Mouse (Mus musculus): ENCODE results near the gene Ak9. TPM values are rescaled to one million over a fixed set of nuclear protein-coding genes. Genes with fewer than 3 reads are reported as not detected.

The Ak9 gene
- polyA plus RNA-seq, 1 experiment from 2014 or later, result 0.04 TPM

DNA sequence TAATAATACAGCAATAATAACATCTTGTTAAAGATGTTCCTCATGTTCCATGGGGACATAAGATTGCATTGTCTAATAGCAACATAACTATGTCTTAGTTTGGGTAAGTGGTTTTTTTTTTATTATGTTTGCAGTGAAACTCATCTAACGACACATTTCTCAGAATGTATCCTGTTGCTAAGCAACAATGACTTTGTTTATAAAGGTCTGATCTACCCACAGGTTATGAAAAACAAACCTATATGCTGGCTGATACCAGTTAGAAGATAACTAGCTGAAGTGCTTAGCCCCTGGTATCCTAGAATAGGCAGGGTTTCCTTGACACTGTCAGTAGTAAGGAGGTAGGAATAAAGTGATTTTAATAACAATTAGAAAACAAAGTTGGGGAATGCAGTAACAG lies 15.7 kb upstream of the Ak9 start:
- no peak for ATAC-seq (ENCODE audit: insufficient number of reproducible peaks, insufficient read depth, low FRiP score, low TSS enrichment, low read depth)
- WGBS, result 72% methylated on average over 1 of the region's 1 CpGs
- no peak overlapping the region for H3K27ac ChIP-seq
- H3K27me3 ChIP-seq, result no peaks in the 10 kb centered on the region
- no peak overlapping the region for H3K4me2 ChIP-seq
- peaks cover 6% of the 10 kb centered on the region for H3K4me1 ChIP-seq
- H3K4me3 ChIP-seq, result no peak overlapping the region
- H3K36me3 ChIP-seq, result 0 out of 2 replicates have a peak, but pooled peaks cover 7% of the 10 kb centered on the region
- H3K9ac ChIP-seq, result no peak overlapping the region
- H3K9me3 ChIP-seq, result no peaks in the 10 kb centered on the region

DNA sequence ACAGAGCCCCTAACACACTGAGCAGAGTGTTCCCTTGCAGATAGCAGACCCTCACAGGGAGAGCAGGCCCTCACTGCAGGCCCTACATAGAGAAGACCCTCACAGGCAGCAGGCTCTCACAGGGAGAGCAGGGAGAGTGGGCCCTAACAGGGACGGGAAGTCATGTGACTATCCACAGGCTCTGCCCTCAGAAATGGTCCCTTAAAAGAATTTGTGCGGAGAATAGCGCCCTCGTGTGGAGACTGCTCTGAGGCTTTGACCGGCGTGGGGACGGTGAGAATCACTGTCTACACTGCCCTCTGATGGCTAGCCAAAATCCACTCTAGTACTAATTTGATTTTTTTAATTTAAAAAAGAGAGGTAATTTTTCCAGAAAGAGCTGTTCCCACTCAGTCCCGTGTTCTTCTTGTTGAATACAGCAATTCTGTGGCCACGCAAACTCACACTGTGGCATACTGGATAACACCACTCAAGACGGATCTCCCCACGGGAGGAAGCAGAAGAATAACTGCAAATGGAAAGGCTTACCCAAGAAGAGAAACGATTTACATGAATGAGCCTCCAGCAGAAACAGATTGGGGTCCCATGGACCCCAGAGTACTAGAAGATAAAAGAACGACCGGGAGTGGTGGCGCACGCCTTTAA lies 14.9 kb upstream of the Ak9 start:
- H3K27me3 ChIP-seq, result no peaks in the 10 kb centered on the region
- no peak overlapping the region for H3K9ac ChIP-seq
- no peak overlapping the region for H3K4me2 ChIP-seq
- H3K36me3 ChIP-seq, result 0 out of 2 replicates have a peak, but pooled peaks cover 6% of the 10 kb centered on the region
- H3K27ac ChIP-seq, result no peak overlapping the region
- peak; percentile 81; the same call in 1 of the 2 replicates for ATAC-seq (ENCODE audit: insufficient number of reproducible peaks, insufficient read depth, low FRiP score, low TSS enrichment, low read depth)
- H3K4me1 ChIP-seq, result peaks cover 13% of the 10 kb centered on the region
- H3K9me3 ChIP-seq, result no peaks in the 10 kb centered on the region
- no peak overlapping the region for H3K4me3 ChIP-seq
- WGBS, result 33% methylated on average over 16 of the region's 16 CpGs

DNA sequence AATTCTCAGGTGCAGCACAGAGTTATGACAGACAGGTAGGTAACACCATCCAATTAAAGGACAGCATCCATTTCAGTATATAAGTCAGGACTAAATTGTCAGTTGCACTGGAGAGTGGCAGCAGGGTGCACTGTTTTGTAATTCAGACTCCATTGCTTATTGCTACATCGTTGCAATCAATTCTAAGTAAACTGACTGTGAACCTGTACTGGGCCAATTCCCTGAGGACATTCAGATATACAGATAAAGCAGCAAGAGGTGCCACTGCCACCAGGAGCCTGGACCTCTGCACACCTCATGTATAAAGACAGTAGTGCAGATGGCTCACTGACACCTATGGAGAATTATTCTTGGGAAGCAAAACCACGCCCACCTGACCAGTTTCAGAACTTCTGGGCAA lies 12.8 kb upstream of the Ak9 start:
- WGBS, result 84% methylated on average over 2 of the region's 2 CpGs
- Histone ChIP-seq H3K4me2 (no peak overlapping the region), H3K36me3 (no peaks in the 10 kb centered on the region), H3K27ac (no peak overlapping the region), H3K4me3 (no peak overlapping the region), H3K4me1 (peaks cover 13% of the 10 kb centered on the region), H3K9ac (no peak overlapping the region), H3K27me3 (no peaks in the 10 kb centered on the region), H3K9me3 (no peaks in the 10 kb centered on the region)
- ATAC-seq (ENCODE audit: insufficient number of reproducible peaks, insufficient read depth, low FRiP score, low TSS enrichment, low read depth), result no peak

DNA sequence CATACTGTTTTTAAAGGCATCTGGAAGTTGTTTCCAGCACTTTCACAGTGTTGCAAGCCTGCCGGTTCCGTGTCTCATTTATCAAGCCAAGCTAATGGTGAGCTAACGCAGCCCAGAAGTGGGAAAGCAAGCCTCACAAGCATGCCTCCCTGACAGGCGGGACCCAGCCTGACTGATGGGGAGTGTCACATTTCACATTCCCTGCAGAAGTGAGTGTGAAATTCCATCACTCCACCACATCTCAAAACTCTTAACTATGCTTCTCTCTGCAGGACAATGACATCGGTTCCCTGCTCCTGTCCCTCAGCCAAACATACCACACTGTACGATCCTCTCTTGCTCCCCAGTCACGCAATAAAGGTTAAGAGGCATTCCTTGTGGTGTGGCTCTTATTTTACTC lies 10.8 kb upstream of the Ak9 start:
- WGBS, result 3% methylated on average over 7 of the region's 7 CpGs
- Histone ChIP-seq H3K4me1 (peaks cover 13% of the 10 kb centered on the region), H3K4me2 (peak overlapping the region; percentile 36), H3K36me3 (no peaks in the 10 kb centered on the region), H3K9ac (no peak overlapping the region), H3K27me3 (no peaks in the 10 kb centered on the region), H3K27ac (peak overlapping the region; percentile 57), H3K9me3 (no peaks in the 10 kb centered on the region), H3K4me3 (no peak overlapping the region)
- ATAC-seq (ENCODE audit: insufficient number of reproducible peaks, insufficient read depth, low FRiP score, low TSS enrichment, low read depth), result no peak

DNA sequence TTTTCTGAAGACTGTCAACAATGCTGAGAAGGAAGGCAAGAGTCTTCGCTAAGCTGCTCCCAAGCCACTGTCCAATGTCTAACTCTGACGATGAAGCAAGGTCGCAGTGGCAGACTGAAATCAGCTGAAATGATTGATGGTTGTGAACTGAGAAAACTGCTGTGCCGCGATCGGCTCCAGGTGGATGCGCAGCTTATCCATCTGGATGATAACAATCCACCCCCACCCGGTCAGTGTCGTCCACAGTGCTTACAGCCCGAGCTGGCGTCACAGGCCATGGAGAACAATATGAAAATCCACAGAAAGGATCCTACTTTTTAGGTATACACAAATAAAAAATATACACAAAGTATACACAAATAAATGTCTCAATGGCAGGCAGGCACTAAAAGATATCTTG lies 9.0 kb upstream of the Ak9 start:
- Histone ChIP-seq H3K36me3 (no peaks in the 10 kb centered on the region), H3K27ac (no peak overlapping the region), H3K9me3 (no peaks in the 10 kb centered on the region), H3K4me2 (no peak overlapping the region), H3K4me1 (peaks cover 10% of the 10 kb centered on the region), H3K27me3 (no peaks in the 10 kb centered on the region), H3K9ac (no peak overlapping the region), H3K4me3 (no peak overlapping the region)
- no peak for ATAC-seq (ENCODE audit: insufficient number of reproducible peaks, insufficient read depth, low FRiP score, low TSS enrichment, low read depth)
- WGBS, result 86% methylated on average over 11 of the region's 11 CpGs

DNA sequence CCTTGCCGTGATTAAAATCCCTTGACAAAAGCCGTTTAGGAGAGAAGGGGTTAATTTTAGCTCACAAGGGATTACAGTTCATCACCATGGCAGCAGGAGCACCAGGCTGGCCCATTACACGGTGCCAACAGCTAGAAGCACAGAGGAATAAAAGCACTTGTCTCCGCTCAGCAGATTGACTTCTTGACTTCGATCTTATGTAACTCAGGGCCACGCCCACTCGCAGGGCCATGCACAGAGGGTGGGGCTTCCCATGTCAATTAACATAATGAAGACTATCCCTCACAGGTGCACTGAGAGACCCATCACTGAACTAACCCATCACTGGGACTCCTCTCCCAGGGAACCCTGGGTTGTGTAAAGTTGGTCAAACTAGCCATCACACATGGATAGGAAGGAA lies 8.6 kb upstream of the Ak9 start:
- Histone ChIP-seq H3K27ac (no peak overlapping the region), H3K4me2 (no peak overlapping the region), H3K4me1 (peaks cover 10% of the 10 kb centered on the region), H3K27me3 (no peaks in the 10 kb centered on the region), H3K4me3 (no peak overlapping the region), H3K9me3 (no peaks in the 10 kb centered on the region), H3K36me3 (no peaks in the 10 kb centered on the region), H3K9ac (no peak overlapping the region)
- no peak for ATAC-seq (ENCODE audit: insufficient number of reproducible peaks, insufficient read depth, low FRiP score, low TSS enrichment, low read depth)
- 55% methylated on average over 7 of the region's 7 CpGs for WGBS

DNA sequence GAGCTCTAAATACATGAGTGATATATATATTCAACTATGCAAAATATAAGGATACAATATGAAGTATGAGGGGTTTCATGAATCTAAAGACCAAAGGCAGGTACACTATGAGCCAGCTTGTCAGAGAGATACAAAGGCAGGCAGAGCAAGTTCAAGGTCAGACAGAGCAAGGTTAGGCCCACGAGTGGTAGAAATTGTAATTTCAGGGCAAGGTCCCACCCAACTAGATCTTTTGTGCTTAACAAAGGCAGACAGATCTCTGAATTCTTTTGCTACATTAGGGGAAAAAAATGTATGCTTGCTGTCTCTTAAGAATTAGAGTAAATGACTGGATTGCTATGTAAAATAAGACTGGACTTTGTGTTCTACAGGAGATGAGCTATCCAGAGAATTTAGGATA lies 3.6 kb upstream of the Ak9 start:
- ATAC-seq (ENCODE audit: insufficient number of reproducible peaks, insufficient read depth, low FRiP score, low TSS enrichment, low read depth), result no peak
- no peak overlapping the region for H3K9ac ChIP-seq
- H3K4me3 ChIP-seq, result no peak overlapping the region
- WGBS, result 49% methylated on average over 1 of the region's 1 CpGs
- H3K27ac ChIP-seq, result no peak overlapping the region
- peaks cover 8% of the 10 kb centered on the region; the same call in 1 of the 2 replicates for H3K4me1 ChIP-seq
- H3K36me3 ChIP-seq, result no peaks in the 10 kb centered on the region
- H3K4me2 ChIP-seq, result no peak overlapping the region
- no peaks in the 10 kb centered on the region for H3K27me3 ChIP-seq
- H3K9me3 ChIP-seq, result no peaks in the 10 kb centered on the region

DNA sequence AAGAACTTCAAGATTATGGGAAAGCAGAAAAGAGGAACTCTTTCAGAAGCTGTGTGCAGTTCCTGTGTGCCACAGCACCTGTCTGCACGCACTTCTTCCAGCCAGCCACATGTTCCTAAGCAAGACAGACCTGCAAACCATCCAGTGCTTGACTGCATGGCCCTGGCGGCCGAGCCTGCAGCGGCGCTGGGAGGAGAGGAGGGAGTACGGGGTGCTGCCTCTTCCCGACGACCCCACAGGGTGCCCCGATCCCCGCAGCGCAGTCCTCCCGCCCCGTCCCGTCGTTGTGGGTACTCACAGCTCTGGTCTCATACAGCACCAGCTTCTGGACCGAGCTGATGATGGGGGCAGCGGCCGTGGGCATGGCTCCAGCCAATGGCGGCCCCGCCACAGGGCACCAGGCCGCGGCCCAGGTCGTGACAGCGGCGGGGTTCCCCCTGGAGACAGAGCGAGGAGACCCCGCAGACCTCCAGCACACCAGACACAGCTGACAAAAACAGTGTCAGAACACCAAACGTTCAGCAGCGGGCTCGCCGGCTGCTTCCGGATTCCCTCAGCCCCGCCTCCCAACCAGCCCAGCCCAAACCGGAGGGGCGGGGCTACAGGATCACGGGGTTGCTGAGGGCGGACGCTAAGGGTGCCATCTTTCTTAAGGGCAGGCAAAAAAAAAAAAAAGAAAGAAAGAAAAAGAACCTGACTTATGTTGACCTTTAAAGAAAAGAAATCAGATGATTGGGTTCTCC lies 920 bp upstream of the Ak9 start, which contains the start of gene Fig4:
TSS of gene Fig4 (minus strand) at position 572 of the 743 bp plus-strand sequence.
- peaks cover 8% of the 10 kb centered on the region; the same call in 1 of the 2 replicates for H3K4me1 ChIP-seq
- peak within 1 kb of the TSS; percentile 34 for H3K27ac ChIP-seq
- peak within 1 kb of the TSS; percentile 93 for H3K4me3 ChIP-seq
- ATAC-seq (ENCODE audit: insufficient number of reproducible peaks, insufficient read depth, low FRiP score, low TSS enrichment, low read depth), result peak; percentile 89
- no peaks in the 10 kb centered on the region for H3K27me3 ChIP-seq
- WGBS, result under 1% methylated on average over 38 of the region's 38 CpGs
- peak within 1 kb of the TSS; percentile 92 for H3K4me2 ChIP-seq
- H3K9ac ChIP-seq, result peak within 1 kb of the TSS; percentile 86
- H3K36me3 ChIP-seq, result no peaks in the 10 kb centered on the region
- no peaks in the 10 kb centered on the region for H3K9me3 ChIP-seq

DNA sequence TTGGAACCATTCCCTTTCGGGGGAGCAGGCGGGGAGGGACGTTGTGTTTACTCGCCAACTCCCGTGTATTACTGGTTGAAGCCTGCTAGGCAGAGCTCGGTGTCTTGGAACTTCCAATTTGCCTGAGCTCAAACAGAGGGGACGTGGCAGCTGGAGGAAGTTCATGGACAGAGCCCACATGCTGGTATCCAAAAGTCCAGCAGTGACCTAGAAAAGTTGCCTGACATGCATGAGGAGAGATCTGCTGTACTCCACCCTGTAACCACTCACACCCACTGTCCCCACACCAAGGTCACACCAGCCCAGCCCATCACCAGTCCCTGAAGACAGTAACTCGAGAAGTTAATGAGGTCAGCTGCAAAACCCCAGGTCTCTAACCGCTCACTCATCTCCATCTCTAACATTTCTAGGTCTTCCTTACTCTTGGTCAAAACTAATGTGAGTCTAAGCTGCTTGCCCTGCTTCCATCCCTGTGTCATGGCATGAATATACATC lies 1.2 kb downstream of the Ak9 start:
- Histone ChIP-seq H3K27ac (no peak overlapping the region), H3K9ac (no peak overlapping the region), H3K4me1 (peaks cover 8% of the 10 kb centered on the region; the same call in 1 of the 2 replicates), H3K4me2 (no peak overlapping the region), H3K9me3 (no peaks in the 10 kb centered on the region), H3K36me3 (no peaks in the 10 kb centered on the region), H3K27me3 (no peaks in the 10 kb centered on the region), H3K4me3 (no peak overlapping the region)
- WGBS, result 76% methylated on average over 9 of the region's 9 CpGs
- ATAC-seq (ENCODE audit: insufficient number of reproducible peaks, insufficient read depth, low FRiP score, low TSS enrichment, low read depth), result no peak

DNA sequence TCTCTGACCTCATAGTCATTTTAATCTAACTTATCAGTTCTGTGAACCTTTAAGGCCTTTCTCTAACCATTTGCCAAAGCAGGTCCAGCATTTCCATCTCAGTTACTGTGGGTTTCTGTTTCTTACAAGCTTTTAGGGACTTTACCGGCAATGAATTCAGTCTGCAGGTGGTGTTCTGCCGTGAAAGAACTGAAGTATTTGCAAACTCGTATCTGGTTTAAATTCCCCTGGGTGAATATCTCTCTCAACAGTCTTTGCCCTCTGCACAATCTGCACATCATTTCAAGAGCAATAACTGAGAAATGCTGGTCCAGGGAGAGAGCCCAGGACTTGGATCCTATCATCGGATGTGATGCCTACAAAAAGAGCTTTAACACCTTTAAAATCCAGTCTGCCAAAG lies 4.4 kb downstream of the Ak9 start:
- WGBS, result 82% methylated on average over 4 of the region's 4 CpGs

DNA sequence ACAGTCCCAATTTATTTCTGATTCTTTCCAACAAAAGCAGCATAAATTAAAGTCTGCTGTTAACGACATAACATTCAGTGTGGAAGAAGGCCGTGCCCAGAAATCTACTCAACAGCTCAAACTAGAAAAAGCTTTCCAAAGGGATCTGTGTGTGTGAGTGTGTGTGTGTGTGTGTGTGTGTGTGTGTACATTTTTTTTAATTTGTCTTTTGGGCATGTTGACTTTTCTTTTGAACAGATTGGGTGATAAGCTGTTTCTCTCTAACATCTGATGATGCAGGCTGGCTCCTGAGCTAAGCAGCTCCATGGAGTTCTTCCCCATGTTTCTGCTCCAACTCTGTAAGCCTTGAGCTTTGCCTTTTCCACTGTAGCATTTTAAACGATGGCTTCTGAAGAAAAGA lies 12.1 kb downstream of the Ak9 start:
- 82% methylated on average over 3 of the region's 3 CpGs for WGBS

More for the DNA sequence above, 4.4 kb downstream of the Ak9 start:
- no peaks in the 10 kb centered on the region for H3K27me3 ChIP-seq
- H3K36me3 ChIP-seq, result no peaks in the 10 kb centered on the region
- H3K4me2 ChIP-seq, result no peak overlapping the region
- H3K9me3 ChIP-seq, result no peaks in the 10 kb centered on the region
- H3K4me1 ChIP-seq, result no peaks in the 10 kb centered on the region
- no peak overlapping the region for H3K27ac ChIP-seq
- no peak overlapping the region for H3K9ac ChIP-seq
- no peak for ATAC-seq (ENCODE audit: insufficient number of reproducible peaks, insufficient read depth, low FRiP score, low TSS enrichment, low read depth)
- H3K4me3 ChIP-seq, result no peak overlapping the region

DNA sequence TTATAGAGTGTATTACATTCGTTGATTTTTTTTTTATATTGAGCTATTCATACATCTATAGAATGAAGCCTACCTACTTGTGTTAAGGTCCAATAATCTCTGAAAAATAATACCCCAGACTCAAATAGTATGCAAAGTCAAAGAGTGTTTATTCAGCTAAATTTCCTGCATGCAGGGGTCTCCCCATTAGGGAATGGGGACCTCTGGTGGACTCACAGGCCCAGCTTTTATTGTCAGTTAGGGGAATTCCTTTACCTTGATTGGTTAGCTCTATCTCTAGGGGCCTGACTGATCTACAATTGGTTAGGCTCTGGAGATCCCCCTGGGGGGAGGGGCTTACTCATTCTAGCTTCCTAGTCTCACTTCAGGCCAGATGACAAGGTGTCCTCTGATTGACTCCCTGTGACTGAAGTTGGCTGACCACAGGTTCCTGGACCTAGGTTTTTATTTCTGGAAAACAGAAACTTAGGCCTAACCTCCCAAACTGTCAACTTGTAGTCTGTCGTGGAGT lies 28.8 kb downstream of the Ak9 start:
- Histone ChIP-seq H3K27me3 (no peaks in the 10 kb centered on the region), H3K36me3 (no peaks in the 10 kb centered on the region), H3K4me3 (no peak overlapping the region), H3K9me3 (no peaks in the 10 kb centered on the region), H3K4me2 (no peak overlapping the region), H3K27ac (no peak overlapping the region), H3K4me1 (no peaks in the 10 kb centered on the region), H3K9ac (no peak overlapping the region)
- 84% methylated on average over 2 of the region's 2 CpGs for WGBS
- no peak for ATAC-seq (ENCODE audit: insufficient number of reproducible peaks, insufficient read depth, low FRiP score, low TSS enrichment, low read depth)

More for the DNA sequence above, 12.1 kb downstream of the Ak9 start:
- Histone ChIP-seq H3K36me3 (no peaks in the 10 kb centered on the region), H3K9me3 (no peaks in the 10 kb centered on the region), H3K4me1 (no peaks in the 10 kb centered on the region), H3K27ac (no peak overlapping the region), H3K9ac (no peak overlapping the region), H3K4me3 (no peak overlapping the region), H3K4me2 (no peak overlapping the region), H3K27me3 (no peaks in the 10 kb centered on the region)
- no peak for ATAC-seq (ENCODE audit: insufficient number of reproducible peaks, insufficient read depth, low FRiP score, low TSS enrichment, low read depth)
